Mouse (Mus musculus): Measurements from ENCODE around the gene Adam33.
"Not testable (repeated sequence)": the region's sequence is repeated elsewhere in the genome, so short reads cannot be mapped to it uniquely, and the experiment has no call there.

Adam33 gene

DNA sequence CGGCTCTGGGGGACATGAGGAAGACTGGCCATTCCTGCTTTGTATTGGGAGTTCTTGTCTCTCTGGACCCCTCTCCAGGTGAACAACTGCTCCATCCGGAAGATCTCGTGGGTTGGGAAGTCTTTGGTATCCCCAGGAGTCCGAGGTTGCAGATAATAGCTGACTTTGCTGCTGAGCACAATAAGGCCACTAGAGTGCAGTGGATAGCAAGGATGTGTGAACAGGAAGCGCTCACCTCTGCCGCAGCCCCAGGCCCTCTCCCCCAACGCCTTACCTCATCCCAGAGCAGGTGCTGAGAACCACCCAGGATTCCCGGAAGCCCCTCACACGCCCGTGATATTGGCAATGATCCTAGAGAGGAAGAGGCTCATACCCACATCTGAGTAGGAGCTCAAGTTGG, 7.4 kb downstream of the Adam33 start:
- peak; percentile 48 to 63 for DNase-seq

DNA sequence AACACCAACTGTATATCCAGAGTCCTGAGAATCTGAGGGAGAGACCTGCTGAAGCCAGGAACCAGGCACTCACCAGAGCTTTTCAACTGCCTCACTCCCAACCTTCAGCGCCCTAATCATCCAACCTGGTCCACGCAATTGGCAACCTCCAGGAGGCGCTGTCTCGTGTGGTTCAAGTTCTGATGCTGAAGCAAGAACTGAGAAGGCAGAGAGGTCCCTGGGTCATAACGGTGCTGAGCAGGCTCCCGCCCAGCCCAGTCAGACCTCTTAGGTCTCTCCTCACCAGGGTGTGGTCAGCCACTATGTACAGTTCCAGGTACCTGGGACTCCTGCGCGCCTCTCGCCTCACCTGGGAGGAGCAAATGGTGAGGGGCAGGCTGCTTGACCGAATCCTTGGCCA, 8.0 kb downstream of the Adam33 start:
- peak; percentile 81 to 86 for DNase-seq

DNA sequence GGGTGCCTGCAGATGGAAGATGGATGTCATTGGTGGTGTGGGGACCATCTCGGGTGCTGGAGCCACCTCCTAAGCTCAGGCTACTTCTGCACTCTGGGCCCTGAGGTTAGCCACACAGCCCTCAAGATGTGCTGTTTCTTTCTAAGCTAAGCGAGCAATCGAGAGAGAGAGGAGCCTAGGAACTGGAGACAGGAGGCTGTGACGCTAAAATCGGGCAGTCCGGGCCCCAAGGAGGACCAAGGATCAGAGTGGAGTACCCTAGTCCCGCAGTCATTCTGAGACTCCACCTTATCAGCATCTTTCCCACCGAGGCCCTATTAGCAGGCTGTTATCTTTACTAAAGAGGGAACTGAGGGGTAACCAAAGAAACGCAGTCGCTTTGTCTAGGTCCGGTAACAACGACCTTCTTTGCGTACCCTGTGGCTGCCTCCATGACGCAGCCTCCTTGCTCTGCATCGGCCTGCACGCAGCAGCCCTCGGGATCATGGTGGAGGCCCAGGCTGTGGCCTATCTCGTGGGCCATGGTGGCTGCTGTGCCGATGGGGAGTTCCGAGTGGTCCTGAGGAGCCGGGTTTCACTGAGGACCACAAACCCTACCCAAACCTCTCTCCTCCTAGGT, 8.9 kb downstream of the Adam33 start:
- no peak for DNase-seq

DNA sequence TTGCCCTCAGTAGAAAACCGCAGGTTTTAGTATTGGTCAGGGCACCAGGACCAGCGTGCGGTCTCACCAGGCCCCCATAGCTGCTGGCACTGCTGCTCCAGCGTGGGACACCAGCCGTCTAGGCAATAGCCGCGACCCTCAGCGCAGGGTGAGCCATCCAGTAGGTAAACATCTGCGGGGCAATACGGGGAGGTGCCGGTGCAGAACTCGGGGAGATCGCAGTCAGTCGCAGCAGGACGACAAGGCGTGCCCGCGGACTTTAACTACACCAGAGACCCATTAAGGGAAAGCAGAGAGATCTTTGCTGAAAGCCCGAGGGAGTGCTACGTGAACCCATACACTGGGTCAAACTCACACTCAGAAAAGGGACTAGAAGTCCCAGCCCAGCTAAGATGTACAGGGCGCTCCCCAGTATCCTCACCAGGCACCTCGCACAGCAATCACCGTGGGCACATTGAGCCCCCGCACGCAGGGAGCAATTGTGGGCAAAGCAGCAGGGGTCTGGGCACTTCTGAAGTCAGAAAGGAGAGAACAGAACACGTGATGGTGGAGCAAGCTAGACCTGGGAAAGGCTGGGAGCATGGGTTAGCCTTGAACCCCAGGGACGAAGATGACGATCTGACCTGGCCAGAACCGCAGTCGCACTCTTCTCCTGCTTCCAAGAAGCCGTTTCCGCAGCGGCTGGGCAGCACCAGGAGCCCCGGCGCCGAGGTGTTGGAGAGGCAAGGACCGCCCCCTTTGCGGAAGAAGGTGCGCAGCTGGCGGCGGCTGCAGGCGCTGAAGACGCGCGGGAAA, 9.6 kb downstream of the Adam33 start:
- DNase-seq = peak; percentile 49

DNA sequence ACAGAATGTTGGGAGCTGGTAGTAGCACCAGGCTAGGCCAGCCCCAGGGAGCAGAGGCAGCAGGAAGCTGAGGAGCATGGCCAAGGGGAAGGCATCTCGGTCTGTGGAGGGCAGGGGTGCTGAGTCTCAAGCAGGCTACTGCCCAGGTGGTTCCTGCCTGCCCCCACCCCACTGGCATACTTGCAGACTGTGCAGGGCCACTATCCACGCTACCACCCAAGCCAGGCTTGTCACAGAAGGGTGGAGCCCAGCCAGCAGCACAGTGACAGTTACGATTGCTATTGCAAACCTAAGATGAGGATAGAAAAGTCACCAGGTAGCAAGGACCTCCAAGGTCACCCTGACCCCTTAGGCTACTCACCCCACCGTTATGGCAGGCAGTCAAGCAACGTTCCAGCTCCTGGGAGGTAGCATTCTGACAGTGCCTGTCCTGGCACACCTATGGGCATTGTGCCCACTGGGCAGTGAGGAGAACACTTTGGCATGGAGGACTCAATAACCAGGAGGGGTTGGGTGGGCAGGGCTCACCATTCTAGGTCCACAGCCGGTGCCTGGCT, 10.7 kb downstream of the Adam33 start:
- no peak for DNase-seq

DNA sequence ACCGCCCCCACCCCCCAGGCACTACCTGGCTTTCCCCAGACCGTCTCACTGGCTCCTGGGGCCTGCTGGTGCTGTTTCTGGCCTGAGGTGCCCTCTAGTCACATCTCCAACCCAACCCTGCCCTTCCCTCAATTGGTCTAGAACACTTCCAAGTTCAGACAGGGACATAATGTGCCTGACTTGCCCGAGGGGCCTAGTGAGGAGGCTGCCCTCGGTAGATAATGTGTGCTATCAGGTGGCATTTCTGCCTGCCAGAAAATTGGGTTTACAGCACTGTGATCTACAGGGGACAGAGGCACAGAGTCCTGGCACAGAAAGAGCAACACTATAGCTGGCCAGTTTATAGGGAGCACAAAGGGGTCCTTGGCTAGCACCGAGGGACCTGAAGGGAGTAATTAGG, 11.6 kb downstream of the Adam33 start:
- DNase-seq = no peak

DNA sequence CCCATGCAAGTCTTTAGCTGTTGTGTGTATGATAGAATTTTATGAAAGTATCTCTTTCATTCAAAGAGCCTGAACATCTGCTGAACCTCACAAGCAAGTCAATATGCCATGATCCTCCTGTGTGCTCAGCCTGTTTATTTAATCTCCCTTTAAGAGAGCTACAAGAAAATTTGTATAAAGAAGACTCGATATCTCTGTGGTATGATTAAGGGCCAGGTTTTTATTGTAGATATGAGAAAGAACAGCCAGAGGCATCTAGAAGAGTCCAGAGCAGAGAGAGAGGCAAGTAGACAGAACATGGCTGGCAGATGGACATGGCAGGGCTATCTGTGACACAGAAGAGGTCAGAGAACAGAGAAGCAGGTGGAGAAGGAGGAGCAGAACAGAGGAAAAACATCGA, 17.6 kb downstream of the Adam33 start:
- DNase-seq = no peak

DNA sequence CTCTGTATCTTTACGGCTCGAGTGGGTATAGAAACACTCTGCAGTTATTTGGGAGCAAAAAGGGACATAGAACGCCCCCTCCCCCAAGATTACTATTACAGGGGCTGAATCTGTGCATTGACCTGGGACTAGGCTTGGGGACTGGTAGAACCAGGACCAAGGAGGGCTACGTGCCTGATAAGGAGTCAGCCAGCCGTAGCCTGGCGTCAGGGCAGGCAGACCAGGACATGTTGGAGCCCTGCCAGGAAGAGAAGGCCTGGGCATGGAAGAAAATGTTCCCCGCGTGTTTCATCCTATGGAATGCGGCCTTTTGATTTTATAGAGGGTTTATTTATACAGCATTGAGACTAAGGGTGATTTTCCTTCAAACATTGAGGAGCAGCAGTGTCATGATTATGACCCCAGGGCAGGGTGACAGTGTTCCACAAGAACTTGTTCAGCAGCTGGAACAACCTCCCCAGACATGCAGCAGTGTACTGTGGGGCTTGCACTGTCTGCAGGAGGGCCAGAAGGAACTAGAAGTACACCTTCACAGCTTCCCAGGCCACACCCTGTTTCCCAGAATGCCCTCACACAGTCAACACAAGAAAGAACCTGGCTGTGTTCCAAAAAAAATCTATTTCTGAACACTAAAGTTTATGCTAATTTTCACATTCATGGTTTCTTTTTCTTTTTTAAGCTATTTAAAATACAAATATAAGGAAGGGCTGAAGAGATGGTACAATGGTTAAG, 18.5 kb downstream of the Adam33 start:
- peak; percentile 42 to 56 for DNase-seq

DNA sequence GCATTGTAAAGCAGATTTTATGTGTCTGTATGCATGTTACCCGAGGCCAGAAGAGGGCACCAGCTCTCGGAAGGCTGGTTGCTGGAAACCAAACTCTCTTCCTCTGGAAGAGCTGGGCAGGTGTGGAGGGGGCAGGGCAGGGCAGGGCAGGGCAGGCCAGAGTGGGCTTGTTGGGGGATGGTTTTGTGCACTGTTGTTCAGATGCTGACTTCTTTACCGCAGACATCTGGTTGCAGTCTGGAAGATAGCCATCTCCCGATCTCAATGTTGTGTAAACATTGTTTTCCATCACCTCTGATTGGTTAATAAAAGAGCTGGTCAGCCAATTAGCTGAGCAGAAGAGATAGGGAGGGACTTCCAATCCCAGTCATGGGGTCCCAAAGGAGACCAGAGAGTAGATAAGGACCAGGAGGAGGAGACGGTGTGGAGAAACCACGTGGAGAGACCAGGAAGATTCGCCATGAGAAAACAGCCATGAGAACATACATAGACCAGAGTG, 19.2 kb downstream of the Adam33 start:
- DNase-seq = no peak

DNA sequence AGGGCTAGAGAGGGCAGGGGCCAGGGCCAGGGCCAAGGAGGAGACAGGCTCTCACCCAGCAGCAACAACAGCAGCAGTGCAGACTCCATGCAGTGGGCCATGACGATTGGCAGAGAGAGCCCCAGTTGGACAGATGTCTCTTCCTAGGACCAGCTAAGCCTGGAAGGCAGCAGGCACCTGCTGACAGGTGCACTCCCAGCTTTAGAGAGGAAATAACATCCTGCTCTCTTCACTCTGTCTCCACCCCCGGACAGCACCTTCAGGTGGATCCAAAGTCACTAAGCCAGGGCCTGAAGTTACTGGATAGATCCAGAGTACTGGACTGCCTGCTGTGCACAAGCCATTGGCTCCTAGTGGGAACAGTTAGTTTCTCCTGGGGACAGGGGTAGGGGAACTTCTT, 20.6 kb downstream of the Adam33 start, which contains the start of gene Gfra4:
TSS of gene Gfra4 (minus strand) at position 101 of the 400 bp plus-strand sequence.
- DNase-seq = no peak

DNA sequence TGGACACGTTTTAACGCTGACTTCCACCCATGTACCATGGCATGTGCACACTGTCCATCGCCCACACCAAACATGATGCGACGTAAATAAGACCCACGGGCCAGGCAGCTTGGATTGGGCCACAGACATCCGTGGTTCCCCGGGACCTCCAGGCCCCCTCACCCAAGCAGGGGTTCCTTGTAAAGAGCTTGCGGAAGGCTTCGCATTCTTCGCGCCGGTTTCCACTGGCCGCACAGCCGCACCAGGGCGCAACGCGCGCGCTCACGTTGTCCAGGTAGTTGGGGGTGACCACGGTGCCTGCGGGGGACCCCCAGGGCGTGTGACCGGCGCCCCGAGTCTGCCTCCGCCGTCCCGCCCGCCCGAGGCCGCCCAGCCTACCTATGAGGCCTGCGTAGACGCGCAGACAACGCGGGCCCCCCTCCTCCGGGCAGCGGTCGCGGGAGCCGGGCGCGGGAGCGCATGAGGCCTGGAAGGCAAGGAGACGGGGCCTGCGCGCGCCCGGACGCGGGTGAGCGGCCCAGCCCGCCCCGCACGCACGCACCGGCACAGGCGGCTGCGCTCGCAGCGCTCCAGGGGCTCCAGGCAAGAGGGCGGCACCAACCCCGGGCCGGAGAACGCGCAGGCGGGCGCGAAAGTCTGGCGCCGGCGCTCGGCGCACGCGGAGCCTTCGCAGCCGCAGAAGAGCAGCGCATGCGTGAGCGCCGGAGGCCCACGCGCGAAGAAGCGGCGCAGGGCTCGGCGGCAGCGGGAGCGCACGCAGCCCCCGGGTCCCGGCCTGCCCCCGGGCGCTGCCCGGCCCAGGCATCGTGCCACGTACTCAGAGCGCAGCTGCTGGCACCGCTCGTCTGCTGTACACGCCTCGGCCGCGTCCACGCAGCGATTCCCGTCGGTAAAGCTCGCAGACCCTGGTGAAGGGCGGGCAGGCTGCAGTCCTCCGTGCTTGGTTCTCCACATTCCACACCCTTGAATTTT, 22.5 kb downstream of the Adam33 start:
- DNase-seq = peak; percentile 59 to 72

DNA sequence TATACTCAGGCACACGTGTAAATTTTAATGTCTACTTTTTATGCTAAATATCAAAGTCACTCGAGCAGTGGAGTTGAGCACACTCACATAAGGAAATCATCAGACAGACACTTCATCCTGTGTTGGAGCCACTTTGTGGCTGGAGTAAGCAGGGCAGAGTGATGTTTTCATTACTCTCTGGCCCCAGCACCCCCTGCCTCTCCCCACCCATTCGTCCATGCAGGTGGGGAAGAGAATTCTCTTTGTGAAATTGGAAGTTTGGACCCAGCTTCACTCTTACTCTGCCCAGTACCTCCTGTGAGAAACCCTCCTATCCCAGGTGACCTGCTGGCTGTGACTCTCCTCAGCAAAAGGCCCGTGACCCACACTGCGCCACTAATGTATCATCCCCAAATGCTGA, 24.9 kb downstream of the Adam33 start:
- no peak for DNase-seq

DNA sequence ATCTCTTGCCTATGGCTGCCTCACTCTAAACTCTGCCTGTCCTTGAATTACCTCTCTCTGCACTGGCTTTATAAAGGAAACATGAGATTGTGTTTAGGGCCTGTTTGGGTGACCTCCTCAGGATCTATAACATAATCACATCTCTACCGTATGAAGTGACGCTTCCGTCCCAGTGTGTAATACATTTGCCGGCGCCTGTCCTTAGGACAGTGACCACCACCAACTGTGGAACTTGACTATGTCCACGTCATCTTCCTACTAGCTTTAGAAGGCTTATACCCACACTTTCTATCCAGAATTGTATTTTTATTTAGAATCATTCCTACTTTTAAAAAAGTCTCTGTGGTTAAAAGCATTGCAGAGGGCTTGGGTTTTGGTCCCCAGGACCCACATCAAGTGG, 25.4 kb downstream of the Adam33 start:
- DNase-seq = no peak

DNA sequence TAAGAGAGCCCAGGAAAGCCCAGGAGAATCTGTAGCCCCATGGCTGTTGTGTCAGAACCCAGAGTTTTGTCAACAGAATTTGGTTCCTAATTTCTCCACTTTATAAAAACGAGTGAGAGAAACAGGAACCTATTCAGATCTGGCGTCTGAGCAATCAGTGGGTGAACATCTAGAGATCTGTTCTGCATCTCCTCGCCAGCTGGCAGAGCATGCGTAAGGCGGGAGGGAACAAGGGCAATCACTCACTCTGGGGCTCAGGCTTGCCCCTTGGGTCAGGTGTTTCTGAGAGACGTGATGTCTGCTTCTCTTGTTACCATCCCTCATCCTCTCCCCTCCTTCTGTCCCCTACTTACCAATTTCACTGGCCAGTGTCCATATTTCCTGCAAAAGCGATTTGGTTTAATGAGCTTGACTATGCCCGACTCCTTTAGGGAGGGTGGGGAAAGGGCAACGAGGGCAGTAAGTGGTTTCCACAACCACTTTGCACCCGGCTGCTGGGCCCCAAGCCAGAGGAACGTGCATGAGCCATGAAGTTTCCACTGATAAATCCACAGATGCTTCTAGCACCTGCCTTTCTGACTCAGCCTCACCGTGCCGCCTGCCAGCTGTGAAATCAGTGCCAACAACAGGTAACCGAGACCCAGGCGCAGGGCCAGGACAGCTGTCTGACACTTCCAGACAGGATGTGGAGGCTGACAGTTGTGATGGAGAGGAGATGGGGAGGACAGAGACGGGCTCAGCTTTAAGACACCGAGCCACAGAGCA, 26.2 kb downstream of the Adam33 start:
- DNase-seq = peak; percentile 43 to 56

DNA sequence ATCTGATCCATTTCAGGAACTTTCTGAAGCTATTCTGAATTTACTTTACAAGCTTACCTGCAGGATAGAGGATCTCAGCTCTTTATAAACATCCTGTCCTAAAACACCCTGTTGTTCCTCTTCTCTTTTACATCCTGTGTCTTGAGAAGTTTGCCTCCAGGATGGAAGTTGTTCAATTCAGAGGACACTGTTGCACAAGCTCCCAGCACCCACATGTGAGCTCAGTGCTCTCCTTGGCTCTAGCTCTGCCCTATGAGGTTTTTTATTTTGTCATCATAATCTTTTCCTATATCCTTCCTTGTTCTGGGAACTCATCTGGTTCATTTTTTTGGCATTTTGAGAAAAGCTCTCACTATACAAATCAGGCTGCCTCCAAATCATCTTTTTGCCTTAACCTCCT, 26.9 kb downstream of the Adam33 start:
- DNase-seq = no peak

DNA sequence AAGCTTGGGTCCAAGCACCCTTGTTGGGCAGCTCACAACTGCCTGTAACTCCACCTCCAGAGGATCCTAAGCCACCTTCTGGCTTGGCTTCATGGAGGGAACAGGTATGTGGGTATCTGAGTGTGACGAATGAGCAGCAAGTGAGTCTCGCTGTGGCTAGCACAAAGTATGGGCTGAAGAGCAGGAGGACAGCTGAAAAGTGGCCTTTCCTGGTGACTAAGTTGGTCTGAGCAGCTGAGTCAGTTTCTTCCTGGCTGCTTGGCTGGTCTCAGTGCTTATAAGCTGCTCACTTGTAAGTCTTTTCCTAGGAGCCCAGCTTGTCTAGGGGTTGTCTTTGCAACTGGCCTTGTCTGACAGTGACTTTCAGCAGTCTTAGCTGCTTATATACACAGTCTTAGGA, 27.3 kb downstream of the Adam33 start:
- no peak for DNase-seq

DNA sequence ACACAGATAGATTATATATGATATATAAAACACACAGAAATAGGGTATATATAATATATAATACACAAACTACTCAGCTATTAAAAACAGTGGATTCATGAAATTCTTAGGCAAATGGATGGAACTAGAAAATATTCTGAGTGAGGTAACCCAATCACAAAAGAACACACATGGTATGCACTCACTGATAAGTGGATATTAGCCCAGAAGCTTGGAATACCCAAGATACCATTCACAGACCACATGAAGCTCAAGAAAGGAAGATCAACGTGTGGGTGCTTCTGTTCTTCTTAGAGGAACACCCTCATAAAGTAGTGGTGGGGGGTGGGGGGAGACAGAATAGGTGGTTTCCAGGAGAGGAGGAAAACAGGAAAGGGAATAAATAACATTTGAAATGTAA, 32.2 kb downstream of the Adam33 start:
- not testable (repeated sequence) for DNase-seq

DNA sequence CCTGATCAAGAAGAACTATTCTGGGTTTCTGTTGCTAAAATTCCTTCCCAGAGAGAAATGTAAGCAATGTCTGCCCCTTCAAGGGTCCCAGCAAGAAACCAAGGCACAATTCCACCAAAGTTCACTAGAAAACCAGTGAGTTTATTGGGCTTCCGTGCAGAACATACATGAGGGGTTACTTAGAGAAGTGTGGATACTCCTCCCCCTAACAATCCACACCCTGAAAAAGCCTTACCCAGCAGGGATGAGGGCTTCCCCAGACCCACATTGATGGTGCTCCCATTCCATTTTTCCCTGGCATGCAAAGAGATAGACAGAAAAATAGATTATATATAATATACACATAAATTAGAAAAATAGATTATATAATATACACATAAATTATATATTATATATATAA, 32.6 kb downstream of the Adam33 start:
- no peak for DNase-seq

DNA sequence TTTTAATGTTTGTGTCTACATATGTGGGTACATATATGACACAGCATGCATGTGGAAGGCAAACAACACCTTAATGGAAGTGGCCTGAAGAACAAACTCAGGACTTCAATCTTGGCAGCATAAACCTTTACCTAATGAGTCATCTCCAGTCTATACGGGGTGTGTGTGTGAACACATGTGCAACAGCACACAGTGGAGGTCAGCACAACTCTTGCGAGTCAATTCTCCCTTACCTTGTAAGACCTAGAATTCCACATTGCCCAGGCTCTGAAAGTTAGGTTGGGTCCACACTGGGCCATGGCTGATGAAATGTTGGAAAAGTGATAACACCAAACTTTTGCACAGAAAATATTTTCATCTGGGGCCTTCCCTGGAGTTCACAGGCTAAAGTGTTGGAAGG, 33.1 kb downstream of the Adam33 start:
- DNase-seq = no peak

DNA sequence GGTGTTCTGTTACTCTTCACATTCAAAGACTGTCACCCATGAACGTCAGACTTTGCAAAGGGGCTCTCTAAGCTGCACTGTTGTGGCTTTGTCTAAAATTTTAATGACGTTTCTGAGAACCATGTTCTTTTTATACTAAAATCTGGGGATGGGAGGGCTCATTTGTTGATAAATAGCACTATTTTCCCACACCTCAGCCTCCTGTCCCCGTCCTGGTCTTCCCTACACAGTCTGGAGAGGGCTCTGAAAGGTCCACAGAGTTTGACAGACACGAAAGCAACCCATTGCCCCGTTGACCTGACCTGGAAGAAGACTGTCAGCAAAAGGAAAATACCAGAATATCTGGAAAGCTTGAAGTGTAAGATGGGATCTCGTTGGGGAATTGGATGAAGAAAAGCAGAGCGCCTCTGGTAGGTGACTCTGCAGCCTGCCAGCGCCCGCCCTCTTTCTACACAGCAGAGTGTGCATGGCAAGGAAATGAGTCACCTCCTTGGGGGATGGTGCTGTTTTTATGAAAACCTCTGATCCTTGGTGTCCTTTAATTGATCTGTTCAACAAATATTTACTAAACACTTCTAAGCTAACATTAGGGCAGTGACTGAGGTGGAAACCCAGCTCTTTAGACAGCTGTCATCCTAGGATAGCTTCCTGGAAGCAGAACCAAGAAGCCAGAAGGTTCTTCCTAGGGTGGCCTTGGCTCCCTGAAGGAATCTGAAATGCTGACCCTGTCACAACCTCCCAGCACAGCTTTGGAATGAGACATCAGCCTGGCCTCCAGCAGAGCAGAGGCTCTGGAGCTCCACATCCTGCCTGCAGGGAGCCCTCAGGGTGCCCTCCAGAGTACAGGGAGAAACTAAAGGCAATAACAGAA, 34.3 kb downstream of the Adam33 start:
- peak in 1 of 2 experiments; percentile 31 for DNase-seq

Data from kidney, postnatal 4 days (tissue).